Mouse (Mus musculus) kidney, embryonic 15.5 days (tissue): ENCODE measurements around the gene Ehhadh. TPM values are rescaled to one million over a fixed set of nuclear protein-coding genes. Genes with fewer than 3 reads are reported as not detected.

Experiments used
- ATAC-seq: fragments of 200-750 bp; cut with Nextera tagmentation; replicated peaks from 2 replicates; pipeline ENCODE4 v1.8.0; 2017; ENCODE audit warnings: moderate TSS enrichment; ENCODE audit not compliant: low FRiP score
- H3K27ac ChIP-seq: fragments of 300-500 bp; sonication (generic); 2 replicates; pipeline ENCODE4 v1.5.1; 2015; ENCODE audit warnings: mild to moderate bottlenecking, inconsistent platforms
- H3K27me3 ChIP-seq: fragments of 300-500 bp; sonication (generic); 2 replicates; pipeline ENCODE4 v1.6.1; 2015; ENCODE audit warnings: inconsistent platforms
- H3K36me3 ChIP-seq: fragments of 300-500 bp; sonication (generic); 2 replicates; pipeline ENCODE4 v1.6.1; 2015; ENCODE audit warnings: inconsistent platforms
- H3K4me1 ChIP-seq: fragments of 300-500 bp; sonication (generic); 2 replicates; pipeline ENCODE4 v1.6.1; 2015; ENCODE audit warnings: inconsistent platforms
- H3K4me2 ChIP-seq: fragments of 300-500 bp; sonication (generic); 2 replicates; pipeline ENCODE4 v1.6.1; 2015; ENCODE audit warnings: moderate library complexity, mild to moderate bottlenecking, inconsistent platforms
- H3K4me3 ChIP-seq: fragments of 300-500 bp; sonication (generic); replicated peaks from 2 replicates; pipeline ENCODE4 v1.5.1; 2015; ENCODE audit warnings: mild to moderate bottlenecking, inconsistent platforms
- H3K9ac ChIP-seq: fragments of 300-500 bp; sonication (generic); 2 replicates; pipeline ENCODE4 v1.6.1; 2015; ENCODE audit warnings: mild to moderate bottlenecking, inconsistent platforms
- H3K9me3 ChIP-seq: fragments of 300-500 bp; sonication (generic); replicated peaks from 2 replicates; pipeline ENCODE4 v1.6.1; 2016; ENCODE audit warnings: inconsistent platforms
- WGBS: fragments of 180-500 bp; shearing (Covaris S2); methylation state at CpG from one replicate; pipeline ENCODE4 v1.1.7; 2015; ENCODE audit warnings: mixed read lengths; 5-methylcytosine and 5-hydroxymethylcytosine counted together
- polyA plus RNA-seq: library from polyadenylated mRNA; unstranded; fragments of >200 nt; fragmentation: Nextera tagmentation; extraction: Ambion mirVana; gene quantifications from 2 replicates; pipeline ENCODE4 v1.2.1, GENCODE M21; 2015

The Ehhadh gene
- polyA plus RNA-seq, 1 experiment from 2014 or later, result 4.0 TPM

- 81% methylated on average over 4 of the region's 4 CpGs for WGBS
These were observed 12.9 kb downstream of the Ehhadh start for GRCm38 (mm10) chr16:21774725-21775124.

GRCm38 (mm10) chr16:21769667-21770066 is 17.9 kb downstream of the Ehhadh start:
- no peak overlapping the region for H3K27ac ChIP-seq
- H3K9ac ChIP-seq, result no peak overlapping the region
- no peaks in the 10 kb centered on the region for H3K36me3 ChIP-seq
- ATAC-seq, result no peak
- no peaks in the 10 kb centered on the region for H3K27me3 ChIP-seq
- H3K4me2 ChIP-seq, result no peak overlapping the region
- H3K9me3 ChIP-seq, result no peaks in the 10 kb centered on the region
- WGBS, result 69% methylated on average over 5 of the region's 5 CpGs
- no peak overlapping the region for H3K4me3 ChIP-seq
- no peaks in the 10 kb centered on the region for H3K4me1 ChIP-seq

More at GRCm38 (mm10) chr16:21774725-21775124, 12.9 kb downstream of the Ehhadh start:
- no peak overlapping the region for H3K27ac ChIP-seq
- ATAC-seq, result no peak
- no peaks in the 10 kb centered on the region for H3K9me3 ChIP-seq
- H3K4me1 ChIP-seq, result no peaks in the 10 kb centered on the region
- no peaks in the 10 kb centered on the region for H3K27me3 ChIP-seq
- no peaks in the 10 kb centered on the region for H3K36me3 ChIP-seq
- H3K9ac ChIP-seq, result no peak overlapping the region
- H3K4me2 ChIP-seq, result no peak overlapping the region
- H3K4me3 ChIP-seq, result no peak overlapping the region

- Histone ChIP-seq H3K4me3 (no peak overlapping the region), H3K4me1 (no peaks in the 10 kb centered on the region), H3K27me3 (no peaks in the 10 kb centered on the region), H3K36me3 (no peaks in the 10 kb centered on the region), H3K9ac (no peak overlapping the region), H3K9me3 (no peaks in the 10 kb centered on the region), H3K4me2 (no peak overlapping the region), H3K27ac (no peak overlapping the region)
- ATAC-seq, result no peak
- 77% methylated on average over 3 of the region's 3 CpGs for WGBS
These were observed 19.4 kb downstream of the Ehhadh start for GRCm38 (mm10) chr16:21768255-21768654.

GRCm38 (mm10) chr16:21758447-21758846 is 29.2 kb downstream of the Ehhadh start:
- 79% methylated on average over 1 of the region's 1 CpGs for WGBS
- Histone ChIP-seq H3K4me1 (no peaks in the 10 kb centered on the region), H3K27ac (no peak overlapping the region), H3K4me3 (no peak overlapping the region), H3K4me2 (no peak overlapping the region), H3K9ac (no peak overlapping the region), H3K27me3 (no peaks in the 10 kb centered on the region), H3K36me3 (no peaks in the 10 kb centered on the region), H3K9me3 (no peaks in the 10 kb centered on the region; the same call in 1 of the 2 replicates)
- ATAC-seq, result no peak

GRCm38 (mm10) chr16:21743401-21743800 is 44.2 kb downstream of the Ehhadh start:
- no peaks in the 10 kb centered on the region for H3K36me3 ChIP-seq
- no peak overlapping the region for H3K27ac ChIP-seq
- no peaks in the 10 kb centered on the region for H3K27me3 ChIP-seq
- H3K4me3 ChIP-seq, result no peak overlapping the region
- no peaks in the 10 kb centered on the region for H3K4me1 ChIP-seq
- no peak overlapping the region for H3K9ac ChIP-seq
- H3K4me2 ChIP-seq, result no peak overlapping the region
- no peaks in the 10 kb centered on the region for H3K9me3 ChIP-seq
- ATAC-seq, result no peak
- WGBS, result 81% methylated on average over 6 of the region's 6 CpGs

GRCm38 (mm10) chr16:21742898-21743297 is 44.7 kb downstream of the Ehhadh start:
- WGBS, result 87% methylated on average over 5 of the region's 5 CpGs
- ATAC-seq, result no peak

GRCm38 (mm10) chr16:21742191-21742870 is 45.3 kb downstream of the Ehhadh start:
- Histone ChIP-seq H3K4me1 (no peaks in the 10 kb centered on the region), H3K4me3 (no peak overlapping the region), H3K27ac (no peak overlapping the region), H3K36me3 (no peaks in the 10 kb centered on the region), H3K4me2 (no peak overlapping the region), H3K9me3 (no peaks in the 10 kb centered on the region), H3K9ac (no peak overlapping the region), H3K27me3 (no peaks in the 10 kb centered on the region)
- no peak for ATAC-seq
- WGBS, result 88% methylated on average over 5 of the region's 5 CpGs

More at GRCm38 (mm10) chr16:21742898-21743297, 44.7 kb downstream of the Ehhadh start:
- Histone ChIP-seq H3K9ac (no peak overlapping the region), H3K4me2 (no peak overlapping the region), H3K36me3 (no peaks in the 10 kb centered on the region), H3K4me3 (no peak overlapping the region), H3K27ac (no peak overlapping the region), H3K9me3 (no peaks in the 10 kb centered on the region), H3K4me1 (no peaks in the 10 kb centered on the region), H3K27me3 (no peaks in the 10 kb centered on the region)

- H3K9ac ChIP-seq, result no peak overlapping the region
- no peaks in the 10 kb centered on the region for H3K4me1 ChIP-seq
- 88% methylated on average over 3 of the region's 3 CpGs for WGBS
- no peak overlapping the region for H3K4me2 ChIP-seq
- no peak overlapping the region for H3K27ac ChIP-seq
- H3K36me3 ChIP-seq, result no peaks in the 10 kb centered on the region
- no peaks in the 10 kb centered on the region for H3K27me3 ChIP-seq
- no peaks in the 10 kb centered on the region for H3K9me3 ChIP-seq
- ATAC-seq, result no peak
- H3K4me3 ChIP-seq, result no peak overlapping the region
These were observed 46.1 kb downstream of the Ehhadh start for GRCm38 (mm10) chr16:21741542-21741941.

- ATAC-seq, result no peak
- no peaks in the 10 kb centered on the region for H3K27me3 ChIP-seq
- no peaks in the 10 kb centered on the region for H3K4me1 ChIP-seq
- WGBS, result 86% methylated on average over 1 of the region's 1 CpGs
- H3K4me2 ChIP-seq, result no peak overlapping the region
- H3K9me3 ChIP-seq, result no peaks in the 10 kb centered on the region
- no peaks in the 10 kb centered on the region for H3K36me3 ChIP-seq
- no peak overlapping the region for H3K4me3 ChIP-seq
- no peak overlapping the region for H3K9ac ChIP-seq
- H3K27ac ChIP-seq, result no peak overlapping the region
These were observed 52.0 kb downstream of the Ehhadh start for GRCm38 (mm10) chr16:21735638-21736037.

- Histone ChIP-seq H3K4me3 (peak overlapping the region; percentile 25), H3K9ac (no peak overlapping the region), H3K9me3 (no peaks in the 10 kb centered on the region), H3K27me3 (no peaks in the 10 kb centered on the region), H3K27ac (no peak overlapping the region), H3K4me2 (peak overlapping the region; percentile 39), H3K4me1 (no peaks in the 10 kb centered on the region), H3K36me3 (no peaks in the 10 kb centered on the region)
- no peak for ATAC-seq
- WGBS, result 45% methylated on average over 10 of the region's 10 CpGs
These were observed 59.7 kb downstream of the Ehhadh start for GRCm38 (mm10) chr16:21727897-21728364.

- WGBS, result 90% methylated on average over 3 of the region's 3 CpGs
- Histone ChIP-seq H3K4me2 (no peak overlapping the region), H3K9ac (no peak overlapping the region), H3K4me3 (no peak overlapping the region), H3K27ac (no peak overlapping the region), H3K27me3 (no peaks in the 10 kb centered on the region), H3K9me3 (no peaks in the 10 kb centered on the region), H3K36me3 (no peaks in the 10 kb centered on the region), H3K4me1 (no peaks in the 10 kb centered on the region)
- no peak for ATAC-seq
These were observed 60.2 kb downstream of the Ehhadh start for GRCm38 (mm10) chr16:21727421-21727820.

GRCm38 (mm10) chr16:21724261-21724660 is 63.3 kb downstream of the Ehhadh start:
- no peaks in the 10 kb centered on the region for H3K9me3 ChIP-seq
- H3K9ac ChIP-seq, result no peak overlapping the region
- 90% methylated on average over 1 of the region's 1 CpGs for WGBS
- H3K27me3 ChIP-seq, result no peaks in the 10 kb centered on the region
- H3K4me1 ChIP-seq, result no peaks in the 10 kb centered on the region
- H3K4me2 ChIP-seq, result no peak overlapping the region
- H3K4me3 ChIP-seq, result no peak overlapping the region
- ATAC-seq, result no peak
- no peak overlapping the region for H3K27ac ChIP-seq
- no peaks in the 10 kb centered on the region for H3K36me3 ChIP-seq

GRCm38 (mm10) chr16:21719770-21720169 is 67.8 kb downstream of the Ehhadh start:
- H3K27ac ChIP-seq, result no peak overlapping the region
- WGBS, result 79% methylated on average over 7 of the region's 7 CpGs
- ATAC-seq, result no peak

More at GRCm38 (mm10) chr16:21719770-21720169, 67.8 kb downstream of the Ehhadh start:
- H3K9ac ChIP-seq, result no peak overlapping the region
- H3K36me3 ChIP-seq, result no peaks in the 10 kb centered on the region
- H3K4me3 ChIP-seq, result no peak overlapping the region
- H3K4me2 ChIP-seq, result no peak overlapping the region
- no peaks in the 10 kb centered on the region for H3K9me3 ChIP-seq
- no peaks in the 10 kb centered on the region for H3K27me3 ChIP-seq
- H3K4me1 ChIP-seq, result no peaks in the 10 kb centered on the region
